Mouse (Mus musculus): Measurements from ENCODE around the gene Fhod1.

DNA sequence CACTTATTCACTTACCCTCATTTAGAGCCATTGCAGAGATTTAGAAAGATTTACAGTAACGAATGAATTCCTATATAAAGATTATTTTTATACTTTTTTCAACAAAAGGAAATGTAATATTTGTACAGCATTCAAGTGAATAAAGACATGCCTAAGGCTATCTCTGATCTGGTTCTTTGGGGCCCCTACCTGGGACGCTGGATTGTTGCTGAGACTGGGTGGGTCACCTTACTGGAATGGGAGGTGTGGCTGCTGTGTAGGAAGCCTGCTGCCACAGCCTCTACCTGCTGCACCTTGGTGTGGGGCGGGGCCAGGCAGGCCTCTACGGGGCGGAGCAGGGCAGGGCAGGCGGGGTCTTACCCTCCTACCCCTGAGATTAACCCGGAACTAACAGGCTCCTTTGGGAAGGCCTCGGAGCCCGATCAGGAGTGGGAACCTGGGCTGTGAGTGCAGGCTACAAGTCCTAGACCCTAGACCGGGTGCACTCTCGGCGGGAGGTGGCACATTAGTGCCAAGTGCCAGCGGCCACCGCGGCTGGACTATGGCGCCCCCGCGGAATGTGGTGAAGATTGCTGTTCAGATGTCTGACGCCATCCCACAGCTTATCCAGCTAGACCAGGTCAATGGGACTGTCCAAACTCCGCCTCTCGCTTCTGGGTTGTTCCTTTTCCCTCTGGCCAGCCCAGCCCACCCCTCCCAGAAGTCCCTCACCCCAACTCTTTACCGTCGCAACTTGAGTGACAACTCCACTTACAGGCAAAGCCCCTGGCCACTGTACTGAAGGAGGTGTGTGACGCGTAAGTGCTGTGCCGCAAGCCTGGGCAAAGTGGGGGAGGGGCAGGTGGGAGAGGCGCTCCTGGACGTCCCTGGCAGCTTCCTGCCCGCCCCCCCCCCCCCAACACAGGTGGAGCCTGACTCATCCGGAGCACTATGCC lies 42.3 kb downstream of the Fhod1 start, which contains the start of gene Elmo3:
- TF ChIP-seq CTCF (IDR thresholded peaks at IDR 0.05), result peak; percentile 29; the same call in 1 of the 2 replicates
- no peak for TF ChIP-seq EP300 (IDR thresholded peaks at IDR 0.05)
